Mouse (Mus musculus) midbrain, postnatal 0 days (tissue): ENCODE measurements around the gene Smc5. TPM values are rescaled to one million over a fixed set of nuclear protein-coding genes. Genes with fewer than 3 reads are reported as not detected.

Experiments
- ATAC-seq: fragments of 200-750 bp; cut with Nextera tagmentation; 2 replicates; pipeline ENCODE4 v1.8.0; 2017; ENCODE audit warnings: moderate number of reproducible peaks, mild to moderate bottlenecking, moderate TSS enrichment, moderate library complexity; ENCODE audit not compliant: low FRiP score
- DNase-seq: peaks from one replicate; pipeline ENCODE4 v3.0.0-alpha.2; 2015; ENCODE audit warnings: low spot score
- H3K27ac ChIP-seq: fragments of 300-500 bp; sonication (generic); 2 replicates; pipeline ENCODE4 v1.5.1; 2014; ENCODE audit warnings: low read depth, mild to moderate bottlenecking, low read length, mixed read lengths
- H3K27me3 ChIP-seq: fragments of 300-500 bp; sonication (generic); 2 replicates; pipeline ENCODE4 v1.6.1; 2014; ENCODE audit warnings: low read length, control low read depth, mixed read lengths; ENCODE audit not compliant: insufficient read depth
- H3K36me3 ChIP-seq: fragments of 300-500 bp; sonication (generic); 2 replicates; pipeline ENCODE4 v1.6.1; 2014; ENCODE audit warnings: low read length, control low read depth, mixed read lengths; ENCODE audit not compliant: insufficient read depth
- H3K4me1 ChIP-seq: fragments of 300-500 bp; sonication (generic); 2 replicates; pipeline ENCODE4 v1.6.1; 2014; ENCODE audit warnings: mild to moderate bottlenecking, control low read depth, antibody characterized with exemption, low read length, mixed read lengths; ENCODE audit not compliant: insufficient read depth
- H3K4me2 ChIP-seq: fragments of 300-500 bp; sonication (generic); 2 replicates; pipeline ENCODE4 v1.6.1; 2014; ENCODE audit warnings: low read depth, mild to moderate bottlenecking, low read length, mixed read lengths; ENCODE audit not compliant: poor library complexity, severe bottlenecking
- H3K4me3 ChIP-seq: fragments of 300-500 bp; sonication (generic); 2 replicates; pipeline ENCODE4 v1.5.1; 2014; ENCODE audit warnings: low read depth, mild to moderate bottlenecking, low read length, moderate library complexity
- H3K9ac ChIP-seq: fragments of 300-500 bp; sonication (generic); replicated peaks from 2 replicates; pipeline ENCODE4 v1.6.1; 2014; ENCODE audit warnings: mild to moderate bottlenecking, low read length, moderate library complexity, mixed read lengths; ENCODE audit not compliant: poor library complexity, severe bottlenecking
- H3K9me3 ChIP-seq: fragments of 300-500 bp; sonication (generic); 2 replicates; pipeline ENCODE4 v1.6.1; 2016; ENCODE audit warnings: low read length, control low read depth
- CTCF ChIP-seq: IDR thresholded peaks from 2 replicates; pipeline ENCODE4 v1.5.1; 2016; ENCODE audit warnings: antibody characterized with exemption, mild to moderate bottlenecking
- WGBS: fragments of 180-500 bp; shearing (Covaris S2); extraction: QIAGEN DNeasy Blood & Tissue Kit; methylation state at CpG from one replicate; pipeline ENCODE4 v1.1.7; 2014; 5-methylcytosine and 5-hydroxymethylcytosine counted together
- polyA plus RNA-seq: library from polyadenylated mRNA; unstranded; fragments of >200 nt; fragmentation: Nextera tagmentation; extraction: Ambion mirVana; gene quantifications from 2 replicates; pipeline ENCODE4 v1.2.1, GENCODE M21; 2015
- total RNA-seq: library from RNA; depleted of rRNA; stranded (reverse); fragments of >200 nt; gene quantifications from 2 replicates; pipeline ENCODE4 v1.2.3, GENCODE M21; 2014; rRNA removed

Smc5 gene
- total RNA-seq: 19.2 and 40.1 TPM in 2 replicates
- polyA plus RNA-seq: 16.3 and 20.3 TPM in 2 replicates

- Histone ChIP-seq H3K4me3 (peak within 1 kb of the TSS; percentile 94), H3K4me1 (0 out of 2 replicates have a peak, but pooled peaks cover 5% of the 10 kb centered on the region), H3K4me2 (peak within 1 kb of the TSS; percentile 65), H3K9ac (peak within 1 kb of the TSS; percentile 89), H3K27me3 (no peaks in the 10 kb centered on the region), H3K27ac (peak within 1 kb of the TSS; percentile 44), H3K9me3 (no peaks in the 10 kb centered on the region), H3K36me3 (0 out of 2 replicates have a peak, but pooled peaks cover 2% of the 10 kb centered on the region)
- DNase-seq: peak; percentile 79
- WGBS: under 1% methylated on average over 54 of the region's 69 CpGs
- no peak for TF ChIP-seq CTCF
- peak; percentile 94 for ATAC-seq
Measured at GRCm38 (mm10) chr19:23273355-23274053, at the start of gene Smc5. Smc5 (minus strand) TSS chr19:23273897.

GRCm38 (mm10) chr19:23323107-23323506 lies 49.4 kb upstream of the Smc5 start:
- H3K27ac ChIP-seq: no peak overlapping the region
- no peaks in the 10 kb centered on the region for H3K36me3 ChIP-seq

GRCm38 (mm10) chr19:23317989-23318358 lies 44.3 kb upstream of the Smc5 start:
- no peak for TF ChIP-seq CTCF
- ATAC-seq (no peak), DNase-seq (no peak)
- Histone ChIP-seq H3K27me3 (no peaks in the 10 kb centered on the region), H3K36me3 (no peaks in the 10 kb centered on the region), H3K4me2 (no peak overlapping the region), H3K4me3 (no peak overlapping the region), H3K27ac (no peak overlapping the region), H3K4me1 (no peaks in the 10 kb centered on the region), H3K9me3 (no peaks in the 10 kb centered on the region), H3K9ac (no peak overlapping the region)
- 83% methylated on average over 5 of the region's 5 CpGs for whole genome bisulfite sequencing

More at GRCm38 (mm10) chr19:23323107-23323506, 49.4 kb upstream of the Smc5 start:
- ATAC-seq: no peak
- H3K9ac ChIP-seq: no peak overlapping the region
- WGBS: 85% methylated on average over 3 of the region's 3 CpGs
- H3K9me3 ChIP-seq: no peaks in the 10 kb centered on the region
- H3K4me2 ChIP-seq: no peak overlapping the region
- DNase-seq: no peak
- H3K27me3 ChIP-seq: no peaks in the 10 kb centered on the region
- H3K4me3 ChIP-seq: no peak overlapping the region
- no peaks in the 10 kb centered on the region for H3K4me1 ChIP-seq
- no peak for TF ChIP-seq CTCF

GRCm38 (mm10) chr19:23317295-23317988 lies 43.7 kb upstream of the Smc5 start:
- Histone ChIP-seq H3K9ac (no peak overlapping the region), H3K4me1 (no peaks in the 10 kb centered on the region), H3K4me3 (no peak overlapping the region), H3K27me3 (no peaks in the 10 kb centered on the region), H3K9me3 (no peaks in the 10 kb centered on the region), H3K4me2 (no peak overlapping the region), H3K36me3 (no peaks in the 10 kb centered on the region), H3K27ac (no peak overlapping the region)
- 70% methylated on average over 5 of the region's 5 CpGs for WGBS
- DNase-seq (no peak), ATAC-seq (no peak)
- TF ChIP-seq CTCF: no peak

- TF ChIP-seq CTCF: no peak
- Histone ChIP-seq H3K27ac (no peak overlapping the region), H3K27me3 (no peaks in the 10 kb centered on the region), H3K36me3 (no peaks in the 10 kb centered on the region), H3K9ac (no peak overlapping the region), H3K9me3 (no peaks in the 10 kb centered on the region), H3K4me1 (no peaks in the 10 kb centered on the region), H3K4me3 (no peak overlapping the region), H3K4me2 (no peak overlapping the region)
- WGBS: 89% methylated on average over 5 of the region's 5 CpGs
- no peak for ATAC-seq
- DNase-seq: no peak
Measured at GRCm38 (mm10) chr19:23316851-23317250, 43.2 kb upstream of the Smc5 start.

GRCm38 (mm10) chr19:23309979-23310378 lies 36.3 kb upstream of the Smc5 start:
- 87% methylated on average over 2 of the region's 2 CpGs for WGBS
- TF ChIP-seq CTCF: no peak; the same call in 1 of the 2 replicates
- ATAC-seq: no peak

More at GRCm38 (mm10) chr19:23309979-23310378, 36.3 kb upstream of the Smc5 start:
- Histone ChIP-seq H3K4me2 (no peak overlapping the region), H3K36me3 (no peaks in the 10 kb centered on the region), H3K27me3 (no peaks in the 10 kb centered on the region), H3K4me1 (no peaks in the 10 kb centered on the region), H3K9ac (no peak overlapping the region), H3K9me3 (no peaks in the 10 kb centered on the region), H3K4me3 (no peak overlapping the region), H3K27ac (no peak overlapping the region)
- DNase-seq: no peak
